Mouse (Mus musculus) lung, postnatal 25 days (tissue): ENCODE results near the gene Pdcd11.

ENCODE experiments used
- DNase-seq: peaks from one replicate; pipeline ENCODE4 v3.0.0; 2022; ENCODE audit warnings: low spot score

The Pdcd11 gene

GRCm38 (mm10) chr19:47090550-47091156 lies at the start of gene Pdcd11, which contains the start of gene Usmg5:
Pdcd11 (plus strand) TSS chr19:47090768.
Usmg5 (minus strand) TSS chr19:47090647.
- DNase-seq = peak; percentile 97

GRCm38 (mm10) chr19:47043608-47044007 lies 47.0 kb upstream of the Pdcd11 start:
- DNase-seq = peak; percentile 10

GRCm38 (mm10) chr19:47046343-47046742 lies 44.2 kb upstream of the Pdcd11 start:
- DNase-seq = no peak

- DNase-seq = no peak
These were observed 43.2 kb upstream of the Pdcd11 start for GRCm38 (mm10) chr19:47047236-47047833.

GRCm38 (mm10) chr19:47049061-47049460 lies 41.5 kb upstream of the Pdcd11 start:
- DNase-seq = no peak

- no peak for DNase-seq
These were observed 40.7 kb upstream of the Pdcd11 start for GRCm38 (mm10) chr19:47049840-47050239.

- DNase-seq = peak; percentile 81
These were observed 40.1 kb upstream of the Pdcd11 start, which contains the start of gene Pcgf6 for GRCm38 (mm10) chr19:47050271-47051032. Pcgf6 (minus strand) TSS chr19:47050906.

GRCm38 (mm10) chr19:47052927-47053326 lies 37.6 kb upstream of the Pdcd11 start:
- DNase-seq = no peak

GRCm38 (mm10) chr19:47053471-47053870 lies 37.1 kb upstream of the Pdcd11 start:
- DNase-seq = no peak

- no peak for DNase-seq
These were observed 32.9 kb upstream of the Pdcd11 start for GRCm38 (mm10) chr19:47057684-47058083.

- DNase-seq = no peak
These were observed 24.7 kb upstream of the Pdcd11 start for GRCm38 (mm10) chr19:47065860-47066259.

- DNase-seq = peak; percentile 98
These were observed 23.3 kb upstream of the Pdcd11 start, which contains the start of gene Taf5 for GRCm38 (mm10) chr19:47067096-47067882. Taf5 (plus strand) TSS chr19:47067746.

GRCm38 (mm10) chr19:47067924-47068611 lies 22.5 kb upstream of the Pdcd11 start:
- peak; percentile 88 for DNase-seq

- no peak for DNase-seq
These were observed 2.3 kb upstream of the Pdcd11 start for GRCm38 (mm10) chr19:47088226-47088625.

- no peak for DNase-seq
These were observed 646 bp upstream of the Pdcd11 start for GRCm38 (mm10) chr19:47089718-47090525.

- DNase-seq = no peak
These were observed 10.5 kb downstream of the Pdcd11 start for GRCm38 (mm10) chr19:47101080-47101479.

- no peak for DNase-seq
These were observed 14.2 kb downstream of the Pdcd11 start for GRCm38 (mm10) chr19:47104641-47105271.

GRCm38 (mm10) chr19:47118634-47119033 lies 28.1 kb downstream of the Pdcd11 start:
- DNase-seq = no peak

- peak; percentile 23 for DNase-seq
These were observed 30.5 kb downstream of the Pdcd11 start for GRCm38 (mm10) chr19:47121054-47121453.

GRCm38 (mm10) chr19:47122802-47123201 lies 32.2 kb downstream of the Pdcd11 start:
- no peak for DNase-seq
